Mouse (Mus musculus): ENCODE data around the gene Tubb2b.
A peak's percentile ranks its signal among the peaks of the same experiment; 100 is the strongest.

The Tubb2b gene

DNA sequence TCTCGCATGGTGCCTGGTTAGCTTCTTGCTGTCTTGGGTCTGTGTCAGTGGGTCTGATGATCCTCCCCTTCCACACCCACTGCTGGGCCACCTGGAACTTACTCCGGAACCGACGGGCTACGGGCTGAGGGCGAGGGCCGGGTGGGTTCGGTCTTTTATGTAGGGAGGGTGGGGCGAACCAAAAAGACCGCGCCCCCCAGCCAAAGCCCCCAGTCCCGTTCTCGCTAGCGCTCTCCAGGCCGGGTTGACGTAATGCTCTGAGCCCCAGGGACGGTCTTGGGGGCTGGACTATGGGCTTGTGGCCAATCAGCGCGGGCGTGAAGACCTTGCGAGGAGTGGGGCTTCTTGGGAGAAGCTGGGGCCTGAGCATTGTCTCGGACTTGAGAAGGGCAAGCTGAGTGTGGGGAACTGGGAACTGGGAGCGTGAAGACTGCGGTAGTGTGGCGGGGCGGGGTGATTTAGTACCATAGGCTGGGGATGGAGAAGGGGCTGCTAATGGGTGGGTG lies at the start of gene Tubb2b:
Gene Tubb2b, minus strand, starts transcription at position 241 of the 506 bp plus-strand sequence.
- DNase-seq (ENCODE audit: low read depth) = no peak

DNA sequence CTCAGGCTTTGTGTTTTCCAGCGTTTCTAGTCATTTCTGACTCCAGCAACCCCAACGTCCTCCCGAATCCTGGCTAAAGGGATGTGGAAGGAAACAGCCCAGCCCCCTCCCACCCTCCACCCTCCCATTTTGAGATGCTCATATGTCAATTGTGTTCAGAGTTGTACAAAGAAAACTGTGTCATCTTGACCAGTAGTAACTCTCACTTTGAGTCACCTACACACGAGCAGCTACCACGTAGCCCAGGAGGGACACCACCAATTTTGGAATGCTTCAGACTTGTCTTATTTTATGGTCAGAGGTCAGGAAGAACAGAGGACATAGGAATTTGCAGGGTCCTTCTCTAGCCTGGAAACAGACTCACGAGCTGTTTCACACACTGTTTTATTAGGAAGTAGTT lies 43.8 kb upstream of the Tubb2b start:
- no peak for DNase-seq (ENCODE audit: low read depth)

DNA sequence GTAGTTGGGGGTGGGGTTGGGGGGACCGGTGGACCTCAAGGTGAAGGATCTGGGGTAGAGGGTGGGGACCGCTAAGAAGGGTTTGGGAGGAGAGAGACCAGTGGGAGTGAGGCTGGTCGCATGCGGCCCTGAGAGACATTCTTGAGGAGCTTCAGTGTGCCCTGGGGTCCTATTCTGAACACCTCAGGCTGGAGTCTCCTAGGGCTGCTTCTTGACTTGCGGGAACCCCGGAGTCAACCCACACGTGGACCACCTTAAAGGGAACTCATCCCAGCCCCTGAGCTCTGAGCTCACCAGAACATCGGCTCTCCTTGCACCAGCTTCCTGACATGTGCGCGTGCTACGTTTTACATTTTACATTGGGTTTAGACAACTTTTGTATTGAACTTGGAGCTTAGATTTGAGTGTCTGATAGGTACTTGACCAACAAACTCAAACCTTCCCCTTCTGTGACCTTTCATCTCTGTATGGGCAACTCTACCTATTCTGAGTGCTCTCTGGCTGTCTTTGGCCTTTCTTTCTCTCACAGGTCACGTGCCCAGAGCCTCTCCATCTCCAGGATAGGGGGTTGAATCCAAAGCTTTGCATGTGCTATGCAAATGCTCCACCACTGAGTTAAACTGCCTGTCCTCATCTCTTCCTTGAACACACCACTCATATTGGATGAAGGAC lies 33.2 kb upstream of the Tubb2b start:
- no peak for DNase-seq (ENCODE audit: low read depth)

DNA sequence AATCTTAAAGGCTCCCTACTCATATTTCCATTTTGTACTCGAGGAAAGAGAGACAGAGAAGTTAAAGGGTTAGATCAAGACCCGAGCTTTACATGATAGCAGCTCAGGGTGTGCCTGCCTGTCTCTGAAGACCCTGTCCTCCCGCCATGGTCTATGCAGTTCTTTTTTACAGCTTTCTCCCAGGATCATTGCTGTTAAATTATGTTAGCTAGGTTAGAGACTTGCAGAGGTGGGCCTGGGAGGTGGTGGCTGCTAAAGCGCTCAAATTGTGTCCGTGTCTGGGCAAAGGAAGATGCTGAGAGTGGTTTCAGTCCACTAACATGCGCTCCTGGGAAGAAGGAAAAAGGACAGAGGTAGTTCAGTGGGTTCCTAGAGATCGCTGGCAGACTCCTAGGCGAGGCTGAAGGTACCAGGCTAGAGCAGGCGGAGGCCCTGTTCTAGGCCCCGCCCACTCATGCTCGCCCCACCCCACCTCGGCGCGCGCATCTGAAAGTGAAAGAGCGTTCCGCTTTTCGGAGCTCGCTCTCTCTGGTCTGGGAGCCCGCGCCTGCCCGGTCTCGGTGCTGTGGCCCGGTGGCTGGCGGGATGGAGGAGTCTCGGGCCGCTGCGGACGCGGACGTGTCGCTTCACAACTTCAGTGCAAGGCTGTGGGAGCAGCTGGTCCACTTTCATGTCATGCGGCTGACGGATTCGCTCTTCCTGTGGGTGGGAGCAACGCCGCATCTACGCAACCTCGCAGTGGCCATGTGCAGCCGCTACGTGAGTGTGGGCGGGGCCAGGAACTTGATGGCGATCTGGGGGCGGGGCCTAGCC lies 32.4 kb upstream of the Tubb2b start, which contains the start of gene Psmg4:
Gene Psmg4, plus strand, starts transcription at position 474 of the 813 bp plus-strand sequence.
- peak; percentile 70 for DNase-seq (ENCODE audit: low read depth)

DNA sequence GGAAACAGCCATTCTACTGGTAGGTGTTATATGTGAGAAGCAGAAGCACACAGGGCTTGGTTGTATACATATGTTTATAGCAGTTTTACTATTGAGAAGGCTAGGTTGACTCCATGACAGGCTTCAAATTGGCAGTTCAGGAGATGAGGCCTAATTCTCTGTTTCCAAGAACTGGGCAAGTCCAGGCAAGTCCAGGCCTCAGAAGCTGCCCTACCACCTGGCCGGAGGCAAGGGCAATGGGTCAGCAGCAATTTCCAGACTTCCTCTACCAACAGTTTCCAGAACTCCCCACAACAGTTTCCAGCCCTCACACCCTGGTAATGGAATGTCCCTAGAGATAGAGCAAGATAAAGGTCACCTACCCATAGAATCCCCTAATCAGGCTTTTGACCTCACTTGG lies 29.7 kb upstream of the Tubb2b start:
- DNase-seq (ENCODE audit: low read depth) = no peak

DNA sequence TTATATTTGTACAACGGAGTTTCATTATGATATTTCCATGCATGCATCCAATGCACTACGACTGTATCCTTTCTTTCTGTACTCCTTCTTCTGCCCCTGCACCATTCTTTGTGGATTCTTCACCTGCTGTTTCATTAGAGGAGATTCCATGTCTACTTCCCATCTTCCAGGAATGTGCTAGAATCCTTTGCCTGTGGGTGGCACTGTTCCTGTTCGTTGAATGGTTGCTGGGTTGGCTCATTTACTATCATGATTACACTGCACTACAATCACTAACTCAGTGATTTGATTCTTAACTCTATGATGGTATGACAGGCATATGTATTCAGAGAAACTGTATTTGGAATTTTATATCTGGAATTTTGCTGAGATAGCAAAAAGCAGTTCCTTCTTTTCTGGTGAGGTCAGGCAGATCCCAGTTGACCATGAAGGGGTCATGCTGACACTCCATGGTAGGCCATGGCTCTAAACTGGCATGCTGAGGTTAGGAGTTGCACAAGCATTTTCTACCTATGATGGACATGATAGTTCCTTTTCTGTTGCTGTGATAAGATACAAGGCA lies 27.4 kb upstream of the Tubb2b start:
- no peak for DNase-seq (ENCODE audit: low read depth)

DNA sequence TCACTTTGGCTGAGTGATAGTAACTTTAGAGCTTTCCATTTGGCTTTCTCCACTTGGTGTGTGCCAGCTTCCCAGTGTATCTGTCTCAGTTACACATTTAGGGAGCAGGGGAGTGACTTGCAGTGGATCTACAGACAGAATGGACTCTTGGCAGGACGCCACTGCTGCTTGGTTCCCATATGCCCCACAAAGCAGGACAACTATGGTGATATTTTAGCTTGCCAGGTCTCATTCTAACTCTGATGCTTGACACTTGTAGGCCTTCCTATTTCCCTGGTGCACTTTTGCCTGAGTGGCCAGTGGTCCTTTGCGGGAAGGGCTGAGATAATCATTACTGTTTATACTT lies 26.5 kb upstream of the Tubb2b start:
- no peak for DNase-seq (ENCODE audit: low read depth)

DNA sequence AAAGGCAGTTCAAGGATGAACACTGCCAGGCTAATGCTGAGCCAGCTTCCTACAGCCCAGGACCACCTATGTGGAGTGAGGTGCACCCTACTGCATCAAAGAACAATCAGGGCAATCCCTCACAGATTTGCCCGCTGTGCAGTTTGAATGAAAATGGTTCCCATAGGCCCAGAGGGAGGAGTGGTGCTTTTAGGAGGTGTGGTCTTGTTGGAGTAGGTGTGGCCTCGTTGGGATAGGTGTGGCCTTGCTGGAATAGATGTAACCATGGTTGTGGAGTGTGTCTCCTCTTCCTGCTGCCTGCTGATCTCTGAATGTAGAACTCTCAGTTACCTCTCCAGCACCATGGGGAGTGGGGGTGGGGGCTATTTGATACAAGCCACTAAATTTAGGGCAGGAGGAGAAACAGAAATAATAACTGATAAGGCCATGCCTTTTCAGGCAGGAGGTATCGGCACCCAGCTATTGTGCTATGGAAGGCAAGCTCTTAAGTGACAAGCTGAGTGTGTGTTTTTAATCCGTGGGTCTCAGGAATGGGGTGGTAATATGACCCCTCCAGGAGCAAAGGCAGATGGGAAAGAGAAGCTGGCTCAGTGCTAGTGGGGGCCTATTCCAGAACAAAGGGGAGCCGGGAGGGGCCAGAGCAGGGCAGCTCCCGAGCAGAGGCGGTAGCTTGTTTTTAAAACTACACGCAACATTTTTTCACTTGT lies 26.0 kb upstream of the Tubb2b start:
- no peak for DNase-seq (ENCODE audit: low read depth)

DNA sequence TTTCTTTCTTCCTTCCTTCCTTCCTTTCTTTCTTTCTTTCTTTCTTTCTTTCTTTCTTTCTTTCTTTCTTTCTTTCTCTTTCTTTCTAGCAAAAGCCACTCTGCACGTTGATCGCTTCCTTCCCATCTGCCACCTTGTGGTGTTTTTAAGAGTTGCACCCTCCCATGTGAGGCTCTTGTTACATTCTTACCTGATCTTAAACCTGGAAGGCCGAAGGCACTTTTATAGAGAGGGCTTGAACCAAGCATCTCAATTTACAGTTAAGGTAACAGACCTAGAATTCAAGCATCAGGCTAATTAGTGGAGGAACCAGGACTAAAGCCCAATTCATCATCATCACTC lies 24.6 kb upstream of the Tubb2b start:
- DNase-seq (ENCODE audit: low read depth) = peak; percentile 62

DNA sequence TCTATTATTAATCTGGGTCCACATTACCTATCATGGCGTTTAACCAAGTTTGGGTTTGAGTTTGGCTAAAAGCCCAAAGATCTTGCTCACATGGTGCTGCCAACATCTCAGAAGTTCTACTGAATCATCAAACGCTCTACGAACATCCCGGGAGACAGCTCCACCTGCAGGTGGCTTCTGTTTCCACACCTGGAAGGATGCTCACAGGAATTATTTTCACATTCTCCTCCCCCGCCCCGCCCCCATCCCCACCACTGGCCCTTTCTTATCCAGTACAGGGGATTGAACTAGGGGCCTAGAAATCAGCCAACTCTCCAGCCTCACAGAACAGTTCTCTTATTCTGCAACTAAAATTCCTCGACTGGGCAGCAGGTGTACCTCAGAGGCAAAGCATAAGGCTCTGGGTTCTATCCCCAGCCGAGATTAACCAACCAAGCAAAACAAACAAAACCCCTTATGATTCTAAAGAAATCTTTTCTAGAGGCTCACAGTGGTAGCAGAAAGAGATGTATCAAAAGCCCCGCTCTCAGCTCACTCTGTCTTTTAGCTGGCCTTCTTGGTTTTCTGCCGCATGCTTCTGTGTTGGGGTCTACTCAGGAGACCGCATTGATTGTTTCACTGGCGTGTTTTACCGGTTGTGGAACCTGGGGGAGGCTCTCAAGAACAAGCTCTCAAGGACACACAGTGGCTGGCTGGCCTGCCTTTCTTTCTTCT lies 24.1 kb upstream of the Tubb2b start:
- DNase-seq (ENCODE audit: low read depth) = peak; percentile 73

DNA sequence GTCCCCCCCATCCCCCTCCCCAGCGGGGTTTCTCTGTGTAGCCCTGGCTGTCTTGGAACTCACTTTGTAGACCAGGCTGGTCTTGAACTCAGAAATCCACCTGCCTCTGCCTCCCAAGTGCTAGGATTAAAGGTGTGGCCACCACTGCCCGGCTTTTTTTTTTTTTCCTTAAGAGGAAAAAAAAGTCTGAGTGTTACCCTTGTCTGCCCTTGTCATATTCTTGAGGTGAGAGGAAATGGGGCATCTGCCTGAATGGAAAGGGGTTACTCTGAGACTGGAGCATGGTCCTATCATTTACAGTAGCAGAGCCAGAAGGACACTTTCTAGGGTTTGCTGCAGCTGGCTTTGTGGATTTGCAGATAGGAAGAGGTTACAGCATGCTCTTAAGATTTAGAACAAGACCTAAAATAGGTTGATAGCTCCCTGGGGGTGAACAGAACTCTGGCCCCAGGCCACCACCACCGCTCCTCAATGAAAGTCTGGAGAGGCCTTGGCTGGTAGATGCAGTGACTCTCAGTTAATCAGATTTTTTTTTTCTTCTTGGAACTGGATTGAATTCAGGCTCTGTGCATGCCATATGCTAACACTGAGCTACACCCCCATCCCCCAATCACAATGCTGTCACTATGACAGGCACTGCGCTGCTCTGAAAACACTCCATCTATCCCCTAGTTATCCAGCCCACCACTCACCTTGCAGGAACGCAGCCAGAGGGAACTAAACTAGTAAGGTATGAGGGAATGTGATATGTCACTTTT lies 23.2 kb upstream of the Tubb2b start:
- no peak for DNase-seq (ENCODE audit: low read depth)

DNA sequence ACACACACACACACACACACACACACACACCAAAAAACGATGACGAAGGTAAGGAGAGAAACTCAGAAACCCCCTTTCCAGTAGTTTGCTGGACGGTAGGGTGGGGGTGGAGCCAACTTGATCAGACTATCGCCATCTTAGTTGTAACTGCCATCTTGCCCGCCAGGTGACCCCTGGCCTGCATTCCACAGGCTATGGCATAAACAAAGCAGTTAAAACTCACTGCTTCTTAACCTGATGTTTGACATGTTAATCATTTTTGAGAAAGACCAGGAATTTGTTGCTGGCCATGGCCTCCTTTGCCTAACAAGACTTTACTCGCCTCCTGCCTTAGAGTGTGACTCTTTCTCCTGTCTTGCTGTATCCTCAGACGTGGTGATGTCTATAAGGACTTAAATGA lies 22.4 kb upstream of the Tubb2b start:
- DNase-seq (ENCODE audit: low read depth) = no peak

DNA sequence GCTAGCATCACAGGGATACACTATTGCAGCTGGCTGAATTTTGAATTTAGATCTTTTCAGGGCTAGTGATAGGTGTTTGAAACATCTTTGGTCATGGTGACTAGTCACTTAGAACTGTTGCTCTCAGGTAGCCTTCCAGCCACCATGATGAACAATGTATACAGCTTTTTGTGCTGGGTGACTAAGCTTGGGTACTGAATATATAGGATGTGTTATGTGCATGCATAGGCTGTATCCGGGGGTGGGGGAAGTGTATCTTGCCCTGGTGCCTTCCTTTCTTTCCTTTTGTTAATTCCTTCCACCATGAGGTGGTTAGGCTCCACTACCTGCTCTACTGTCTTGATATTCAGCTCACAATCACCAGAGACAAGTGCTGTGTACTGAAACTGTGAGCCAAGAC lies 21.2 kb upstream of the Tubb2b start:
- DNase-seq (ENCODE audit: low read depth) = no peak

DNA sequence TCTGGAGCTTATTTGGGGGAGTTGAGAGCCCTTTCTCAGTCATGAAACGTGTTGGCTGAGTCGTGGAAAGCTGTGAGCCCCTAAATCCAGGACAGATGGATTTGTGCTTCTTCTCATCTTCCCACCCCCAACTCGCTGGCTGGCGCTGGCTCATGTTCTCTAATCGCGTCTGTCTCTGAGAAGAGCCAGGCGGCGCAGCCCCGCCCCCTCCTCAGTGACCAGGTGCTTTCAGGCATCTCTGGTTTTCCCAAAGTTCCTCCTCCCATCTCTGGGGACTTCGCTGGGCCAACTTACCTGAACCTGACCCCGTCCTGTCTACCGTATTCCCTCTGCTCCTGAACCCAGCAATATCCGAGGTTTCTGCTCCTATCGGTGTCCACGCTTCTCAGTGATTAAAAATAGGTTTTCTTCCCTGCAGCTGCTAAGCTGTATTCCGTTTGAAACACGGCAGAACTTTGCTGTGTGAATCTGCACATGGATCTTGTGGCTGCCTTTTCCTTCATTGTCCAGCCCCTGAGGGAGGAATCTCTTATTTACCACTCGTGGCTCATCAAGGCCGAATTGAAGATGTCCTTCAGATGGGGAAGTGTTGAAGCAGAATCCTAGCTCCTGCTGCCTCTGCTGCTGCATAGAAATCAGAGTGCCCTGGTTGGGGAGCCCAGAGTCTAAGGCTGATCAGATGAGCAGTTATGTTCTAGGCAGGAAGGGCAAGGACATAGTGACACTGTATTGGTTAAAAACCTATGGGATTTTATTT lies 20.2 kb upstream of the Tubb2b start:
- DNase-seq (ENCODE audit: low read depth) = no peak

DNA sequence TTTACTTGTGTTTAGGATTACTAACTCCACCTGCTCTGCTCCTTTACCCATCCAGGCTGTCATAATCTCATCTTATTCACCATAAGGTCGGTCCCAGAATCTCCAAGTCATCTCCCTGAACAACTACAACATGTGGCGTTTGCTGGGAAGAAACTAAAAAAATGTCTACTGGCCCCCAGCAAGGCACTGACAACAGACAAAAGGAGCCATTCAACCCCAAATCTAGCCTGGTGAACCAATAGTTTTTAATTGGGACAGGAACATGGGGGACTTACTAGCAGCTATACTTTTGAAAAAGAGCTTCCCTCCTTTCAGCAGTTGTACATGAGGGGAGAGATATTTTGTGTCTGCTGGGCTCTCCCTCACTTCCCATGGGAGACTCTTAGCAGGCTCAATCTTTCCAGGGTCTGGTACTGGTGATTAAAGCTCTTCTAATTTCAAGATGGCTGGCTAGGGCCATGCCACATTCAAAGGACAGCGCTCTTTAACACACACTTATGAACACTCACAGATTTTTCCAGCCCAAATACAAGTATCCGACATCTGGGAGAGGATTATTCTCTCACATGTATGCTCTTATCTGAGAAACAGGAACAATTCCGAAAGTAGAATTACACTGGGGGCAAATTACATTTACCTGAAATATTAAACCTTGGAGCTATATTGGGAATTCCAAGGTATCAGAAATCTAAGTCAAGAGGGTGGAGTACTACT lies 19.4 kb upstream of the Tubb2b start:
- no peak for DNase-seq (ENCODE audit: low read depth)

DNA sequence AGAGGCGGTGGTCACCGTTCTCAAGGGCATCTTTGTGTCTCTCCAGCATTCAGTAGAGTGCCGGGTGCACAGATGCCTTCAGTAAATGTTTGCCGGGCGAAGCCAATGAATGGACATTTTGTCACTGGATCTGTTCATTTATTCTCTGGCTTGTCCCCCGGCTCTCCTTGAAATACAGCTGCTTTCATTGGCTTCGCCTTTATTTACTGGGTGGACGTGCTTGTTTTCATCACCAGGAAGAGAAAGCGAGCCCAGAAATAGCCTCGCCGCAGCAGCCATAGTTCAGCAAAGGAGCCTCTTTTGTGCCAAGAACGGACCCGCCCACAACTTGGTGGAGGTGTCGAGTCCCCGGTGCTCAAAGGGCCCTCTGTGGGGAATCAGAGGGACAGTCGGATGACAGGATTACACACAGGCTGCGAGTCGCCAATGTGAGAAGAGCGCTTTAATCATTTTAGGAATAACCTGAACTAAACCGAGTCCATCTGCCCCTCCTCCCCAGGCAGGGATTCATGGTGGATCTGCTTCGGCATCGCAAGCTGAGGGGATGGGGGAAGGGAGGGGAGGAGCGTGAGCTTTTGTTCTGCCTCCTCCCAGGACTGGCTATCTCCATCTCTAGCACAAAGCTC lies 18.6 kb upstream of the Tubb2b start:
- DNase-seq (ENCODE audit: low read depth) = no peak

DNA sequence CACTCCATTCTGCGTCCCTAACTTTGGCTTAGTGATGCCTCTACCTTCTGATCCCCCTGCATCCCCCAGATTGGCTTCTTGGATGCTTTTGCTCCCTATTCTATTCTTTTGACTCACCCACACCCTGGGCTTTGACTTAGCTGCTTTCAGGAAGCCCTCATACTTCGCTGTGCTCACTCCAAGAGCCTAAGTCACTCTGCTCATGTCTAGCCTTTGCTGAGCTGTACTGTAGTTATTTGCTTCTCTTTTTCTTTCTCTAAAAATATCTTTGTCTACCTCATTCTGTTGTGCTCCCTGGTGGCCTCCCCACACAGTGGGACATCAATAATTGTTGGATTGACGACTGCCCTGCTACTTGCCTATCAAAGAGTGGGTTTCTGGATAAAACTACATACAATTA lies 17.9 kb upstream of the Tubb2b start:
- no peak for DNase-seq (ENCODE audit: low read depth)

DNA sequence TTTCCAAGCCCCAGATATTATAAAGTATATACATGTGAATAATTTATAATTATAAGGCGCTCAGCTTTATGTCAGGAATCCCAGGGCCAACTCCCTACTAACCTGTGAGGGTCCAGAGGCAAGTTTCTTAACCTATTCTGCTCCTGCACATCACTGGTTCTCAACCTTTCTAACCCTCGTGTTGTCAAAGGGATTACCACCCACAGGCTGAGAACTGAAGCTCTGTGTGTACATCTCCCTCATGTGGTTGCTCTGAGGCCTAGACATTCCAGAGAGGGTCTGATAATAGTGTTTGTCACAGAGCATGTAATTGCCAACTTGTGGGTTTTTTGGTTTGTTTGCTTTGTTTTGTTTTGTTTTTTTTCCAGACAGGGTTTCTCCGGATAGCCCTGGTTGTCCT lies 16.6 kb upstream of the Tubb2b start:
- DNase-seq (ENCODE audit: low read depth) = no peak

DNA sequence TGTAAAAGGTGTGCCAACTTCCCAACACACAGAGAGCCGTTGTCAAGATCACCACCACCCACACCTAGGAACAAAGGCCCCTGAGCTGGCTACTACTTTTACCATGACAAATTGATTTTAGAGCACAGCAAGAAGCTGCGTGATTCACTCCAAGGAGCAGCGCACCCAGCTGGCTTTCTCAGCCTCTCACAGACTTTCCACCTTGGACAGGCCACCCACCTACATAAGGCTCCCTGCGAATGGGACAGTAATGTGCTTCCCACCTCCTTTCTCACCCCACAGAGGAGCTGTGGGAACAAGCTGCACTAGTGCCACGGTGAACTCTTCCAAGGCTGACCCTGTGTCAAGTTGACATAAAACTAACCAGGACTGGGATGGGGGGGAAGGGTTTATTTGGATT lies 13.1 kb upstream of the Tubb2b start:
- DNase-seq (ENCODE audit: low read depth) = no peak
